Mouse (Mus musculus) right cerebral cortex, postnatal 10 days (tissue): ENCODE measurements at regions not wholly inside any gene's neighbourhood (a gene's known extent, or its start where the extent isn't known, plus 50 kb on each side); places are given as distances from the start of the nearest gene placed in this dataset.
A peak's percentile ranks its signal among the peaks of the same experiment; 100 is the strongest.

ENCODE experiments used
- DNase-seq, 2 experiments: peaks; one replicate each; pipeline ENCODE4 v3.0.0; 2021; ENCODE audit warnings: low spot score in 2 of 2

DNA sequence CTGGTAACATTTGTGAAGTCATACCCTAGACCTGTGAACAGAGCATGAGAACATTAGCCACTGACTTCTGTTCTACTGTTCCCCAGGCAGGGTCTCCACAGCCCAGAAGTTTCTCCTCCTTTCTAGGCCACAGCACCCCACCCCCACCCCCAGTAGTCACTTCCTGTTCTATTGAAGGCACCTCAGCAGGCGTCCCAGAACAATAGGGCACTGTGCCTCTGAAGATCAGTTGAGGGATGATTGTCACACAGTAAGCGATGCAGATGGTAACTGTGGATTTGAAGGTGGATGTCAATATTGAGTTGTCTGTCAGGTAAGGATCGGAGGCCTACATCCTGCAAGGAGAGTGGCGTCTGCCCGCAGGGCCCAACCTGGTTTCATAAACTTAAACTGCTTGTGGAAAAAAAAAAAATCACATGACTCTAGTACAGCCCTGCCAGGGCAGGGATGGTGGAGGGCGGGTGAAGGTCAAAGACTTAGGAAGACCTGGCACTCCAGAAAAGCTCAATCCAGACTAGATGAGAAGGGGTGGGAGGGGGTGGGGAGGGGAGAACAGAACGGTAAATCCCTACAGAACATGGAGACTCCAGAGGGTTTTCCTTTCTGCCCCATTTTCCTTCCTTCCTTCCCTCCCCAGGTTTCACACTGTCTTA lies 103.1 kb upstream of the Rybp start:
- DNase-seq, result no peak

- DNase-seq, result no peak
These were observed 99.8 kb upstream of the Rybp start for GRCm38 (mm10) chr6:100387042-100387441.

DNA sequence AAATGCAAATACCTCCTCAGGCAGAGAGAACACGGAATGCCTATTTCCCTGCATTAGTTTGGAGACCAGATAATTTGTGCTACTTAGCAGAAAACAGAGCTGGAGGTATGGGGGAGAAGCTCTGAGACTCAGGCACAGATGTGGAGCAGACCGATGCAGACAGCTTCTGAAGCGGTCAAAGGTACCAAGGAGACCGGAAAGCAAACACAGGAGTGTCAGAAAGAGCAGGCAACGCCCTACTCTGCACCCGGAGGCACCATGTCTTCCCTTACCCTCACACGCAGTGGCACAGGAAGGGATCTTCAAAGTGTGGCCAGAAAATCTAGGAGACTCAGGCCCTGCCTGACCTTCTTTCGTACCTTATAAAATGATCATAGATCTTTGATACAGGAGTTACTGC lies 98.4 kb upstream of the Rybp start:
- no peak for DNase-seq

DNA sequence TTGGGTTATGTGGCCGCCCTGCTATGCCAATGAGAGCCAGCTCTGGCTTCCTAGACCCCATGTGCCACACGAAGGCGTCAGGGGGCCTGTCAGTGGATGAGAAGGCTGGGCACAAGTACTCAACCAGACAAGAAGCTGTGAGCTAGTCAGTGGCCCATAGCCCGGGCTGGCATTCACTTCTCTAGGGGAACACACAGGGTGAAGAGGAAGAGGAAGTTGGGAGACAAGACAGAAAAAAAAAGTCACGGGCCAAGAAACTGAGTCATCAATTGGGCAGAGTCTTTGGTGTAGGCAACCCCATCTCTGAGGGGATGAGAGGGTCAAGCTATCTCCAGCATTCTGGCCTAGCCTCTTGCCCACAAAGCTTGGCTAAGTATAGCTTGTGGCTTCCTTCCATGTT lies 93.8 kb upstream of the Rybp start:
- DNase-seq, result no peak

DNA sequence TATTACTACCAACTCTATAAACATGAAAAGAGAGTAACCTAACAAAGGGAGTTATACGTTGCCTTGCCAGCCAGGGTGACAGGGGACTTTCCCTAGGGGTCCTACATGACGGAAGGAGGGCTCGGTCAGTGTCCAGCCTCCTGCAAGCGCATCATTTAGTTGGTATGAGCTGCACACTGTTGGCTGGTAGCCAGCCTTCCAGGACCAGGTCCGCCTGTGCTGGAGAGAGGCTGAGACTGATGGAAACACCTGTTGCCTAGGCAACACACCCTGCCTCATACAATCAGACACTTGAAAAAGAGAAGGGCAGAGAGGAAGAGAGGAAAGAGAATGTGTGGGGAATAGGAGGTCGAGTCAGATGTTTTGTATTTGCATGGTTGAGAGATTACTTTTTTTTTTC lies 93.3 kb upstream of the Rybp start:
- DNase-seq, result peak; percentile 54 to 60

GRCm38 (mm10) chr6:100379792-100380191 lies 92.5 kb upstream of the Rybp start:
- DNase-seq, result no peak

DNA sequence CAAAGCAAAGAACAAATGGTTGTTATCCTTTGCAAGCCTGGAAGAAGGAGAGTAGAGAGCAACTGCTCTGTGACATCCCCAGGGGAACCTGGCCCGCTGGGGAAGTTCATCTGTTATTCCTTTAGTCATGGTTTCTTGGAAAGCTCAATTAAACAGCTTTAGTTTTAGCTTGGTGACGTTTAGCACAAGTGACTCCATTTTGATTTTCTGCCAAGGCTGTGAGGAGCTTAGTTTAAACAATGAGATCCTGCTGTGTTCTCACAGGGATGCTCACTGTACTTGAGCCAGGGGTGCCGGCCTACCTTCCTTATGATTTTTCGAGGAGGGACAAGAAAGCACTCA lies 91.2 kb upstream of the Rybp start:
- DNase-seq, result no peak

DNA sequence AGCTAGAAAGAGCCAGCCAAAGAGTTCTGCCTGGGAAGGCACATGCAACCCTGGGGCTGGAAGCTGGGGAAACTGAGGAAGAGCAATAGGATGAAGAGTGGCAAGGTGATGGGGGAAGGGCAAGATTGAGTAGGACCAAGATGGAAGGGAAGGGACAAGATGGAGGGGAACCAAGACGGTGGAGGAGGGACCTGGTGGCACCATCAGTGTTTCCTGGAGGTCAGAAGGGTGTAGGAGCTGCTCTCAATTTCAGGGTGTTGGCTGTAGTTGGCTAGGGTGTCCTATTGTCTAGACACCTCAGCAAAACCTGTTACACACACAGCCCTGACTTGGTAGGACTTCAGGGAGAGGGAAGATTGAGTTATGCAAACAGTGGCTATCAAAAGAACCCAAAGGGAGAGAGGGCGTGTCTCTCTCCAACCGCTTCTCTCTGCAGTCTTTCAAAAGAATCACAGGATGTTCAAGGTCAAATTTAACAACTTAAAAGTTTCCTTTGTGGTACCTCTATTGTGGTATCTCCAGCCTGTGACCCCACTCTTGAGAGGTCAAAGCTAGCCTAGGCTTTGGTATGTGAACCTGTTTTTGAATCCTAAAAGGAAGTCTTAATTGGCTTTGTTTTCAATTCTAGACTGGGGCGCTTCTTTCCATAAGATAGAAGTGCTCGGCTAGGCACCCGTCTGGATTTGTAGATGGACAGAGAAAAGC lies 90.7 kb upstream of the Rybp start:
- DNase-seq, result no peak

DNA sequence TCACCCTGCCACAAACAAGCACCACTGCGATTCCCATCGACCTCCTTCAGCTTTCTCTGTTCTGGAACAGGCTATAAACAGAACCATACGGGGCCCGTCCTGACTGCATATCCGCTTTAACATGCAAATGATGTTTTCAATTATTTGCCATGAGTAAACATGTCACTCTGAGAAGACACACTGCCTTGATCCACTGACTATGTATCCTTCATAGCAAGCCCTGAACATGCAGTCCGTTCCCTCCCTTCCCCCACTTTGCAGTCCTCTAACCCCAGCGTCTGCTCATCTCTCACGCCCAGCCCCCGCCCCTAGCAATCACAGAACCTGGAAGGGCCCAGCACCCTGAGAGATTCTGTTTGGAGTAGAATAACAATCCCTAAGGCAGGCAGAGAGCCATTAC lies 89.4 kb upstream of the Rybp start:
- no peak for DNase-seq

GRCm38 (mm10) chr6:100370828-100371227 lies 83.5 kb upstream of the Rybp start:
- DNase-seq, result no peak

DNA sequence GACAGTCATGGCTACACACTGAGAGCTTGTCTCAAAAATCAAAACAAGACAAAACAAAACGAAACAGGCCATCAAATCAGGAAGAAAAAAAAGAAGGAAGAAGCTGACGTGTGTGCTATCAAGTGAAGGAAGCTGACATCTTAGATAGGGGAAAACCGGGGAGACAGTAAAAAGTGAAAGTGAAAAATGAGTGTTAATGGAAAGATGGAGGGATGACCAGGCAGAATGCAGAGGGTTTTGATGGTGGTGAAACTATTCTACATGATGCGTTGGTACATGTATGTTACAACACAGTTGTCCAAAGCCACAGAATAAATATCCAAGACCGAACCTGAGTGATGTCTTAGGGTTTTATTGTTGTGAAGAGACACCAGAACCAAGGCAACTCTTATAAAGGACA lies 83.1 kb upstream of the Rybp start:
- no peak for DNase-seq

DNA sequence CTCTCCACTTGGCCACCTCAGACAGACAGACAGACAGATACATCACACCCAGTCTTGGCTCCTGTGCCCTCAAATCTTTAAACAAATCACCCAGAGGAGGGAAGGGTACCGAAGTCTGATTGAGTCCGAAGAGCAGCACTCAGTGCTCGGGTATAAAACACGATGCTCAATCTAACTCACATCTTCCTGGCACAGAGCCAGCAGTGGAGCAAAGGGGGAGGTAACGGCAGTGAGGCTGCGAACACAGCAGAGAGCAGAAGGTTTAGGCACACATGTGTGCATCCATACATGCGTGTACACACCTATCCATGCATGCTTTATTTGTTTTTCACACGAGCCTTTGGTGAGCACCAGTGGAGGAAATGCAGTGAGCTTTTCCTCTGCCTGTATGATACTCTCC lies 78.9 kb upstream of the Rybp start:
- no peak for DNase-seq

GRCm38 (mm10) chr6:100365791-100366190 lies 78.5 kb upstream of the Rybp start:
- no peak for DNase-seq

- DNase-seq, result peak; percentile 67 to 70
These were observed 76.4 kb upstream of the Rybp start for GRCm38 (mm10) chr6:100363683-100364082.

- DNase-seq, result no peak
These were observed 69.5 kb upstream of the Rybp start for GRCm38 (mm10) chr6:100356617-100357399.

- no peak for DNase-seq
These were observed 68.6 kb upstream of the Rybp start for GRCm38 (mm10) chr6:100355858-100356257.

- DNase-seq, result no peak
These were observed 60.2 kb upstream of the Rybp start for GRCm38 (mm10) chr6:100347481-100347880.

DNA sequence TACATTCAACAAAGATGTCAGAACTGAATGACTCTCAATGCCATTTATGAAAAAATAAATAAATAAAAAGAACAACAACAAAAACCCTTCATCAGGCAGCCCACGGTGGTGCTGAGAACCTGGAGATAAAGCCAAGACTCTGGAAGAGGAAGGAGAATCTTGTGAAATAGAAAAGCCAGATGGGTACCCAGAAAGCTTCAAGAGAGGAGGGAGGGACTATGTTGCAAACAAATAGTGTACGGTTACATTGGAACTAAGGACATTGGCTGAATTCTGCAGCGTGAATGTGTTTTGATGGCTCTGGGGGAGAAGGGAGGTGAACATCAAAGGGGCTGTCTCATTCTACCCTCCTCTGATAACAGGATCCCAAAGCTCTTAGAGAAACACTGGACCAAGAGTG lies 57.8 kb upstream of the Rybp start:
- no peak for DNase-seq

GRCm38 (mm10) chr6:100341305-100342290 lies 54.3 kb upstream of the Rybp start:
- peak; percentile 56 to 68 for DNase-seq

GRCm38 (mm10) chr6:100338291-100338690 lies 51.0 kb upstream of the Rybp start:
- no peak for DNase-seq
